Mouse (Mus musculus) spleen, embryonic (tissue): ENCODE data around the gene Tmem123.

Experiments used
- CTCF ChIA-PET: fragments of 350-600 bp; sonication (Branson Sonifier 250); formaldehyde crosslinking; loops from one replicate; lab custom pipeline; 2022; lab: Charles Lee

Gene Tmem123

DNA sequence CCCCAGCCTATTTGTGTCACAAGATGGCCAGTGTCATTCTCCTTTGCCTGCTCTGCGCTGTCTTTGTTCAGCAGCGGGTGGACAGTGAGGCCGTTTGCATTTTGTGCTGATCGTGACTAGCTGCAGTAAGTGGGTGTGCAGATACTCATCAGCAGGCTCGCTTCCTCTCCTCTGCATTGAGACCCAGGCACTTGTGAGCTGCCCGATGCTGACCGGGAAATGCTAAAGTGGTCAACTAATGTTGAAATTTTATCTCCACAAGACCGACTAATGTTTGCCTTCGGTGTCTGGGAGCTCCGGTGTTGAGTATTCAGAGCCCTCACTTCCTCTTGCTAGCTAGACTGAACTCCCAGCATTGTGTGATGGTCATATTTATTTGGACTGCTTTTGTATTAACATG, 10.7 kb downstream of the Tmem123 start:
- CTCF ChIA-PET, result no interaction called here

DNA sequence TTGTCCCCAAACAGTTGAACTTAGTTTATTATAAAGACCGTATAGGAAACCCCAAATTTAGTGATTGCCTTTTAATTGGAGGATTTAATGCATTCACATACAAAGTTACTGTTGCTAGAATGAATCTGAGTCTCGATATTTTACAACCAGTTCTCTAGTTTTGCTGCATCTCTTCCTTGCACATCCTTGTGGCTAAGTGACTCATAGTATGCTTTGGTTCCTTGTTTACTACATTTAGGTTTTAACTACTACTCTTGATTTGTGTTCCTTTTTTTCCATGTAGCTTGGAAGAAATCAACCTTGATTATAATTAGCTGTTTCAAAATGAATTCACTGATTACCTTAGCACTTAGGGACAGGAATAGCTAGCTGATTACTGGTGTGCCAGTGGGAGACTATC, 11.2 kb downstream of the Tmem123 start:
- CTCF ChIA-PET, result no interaction called here

DNA sequence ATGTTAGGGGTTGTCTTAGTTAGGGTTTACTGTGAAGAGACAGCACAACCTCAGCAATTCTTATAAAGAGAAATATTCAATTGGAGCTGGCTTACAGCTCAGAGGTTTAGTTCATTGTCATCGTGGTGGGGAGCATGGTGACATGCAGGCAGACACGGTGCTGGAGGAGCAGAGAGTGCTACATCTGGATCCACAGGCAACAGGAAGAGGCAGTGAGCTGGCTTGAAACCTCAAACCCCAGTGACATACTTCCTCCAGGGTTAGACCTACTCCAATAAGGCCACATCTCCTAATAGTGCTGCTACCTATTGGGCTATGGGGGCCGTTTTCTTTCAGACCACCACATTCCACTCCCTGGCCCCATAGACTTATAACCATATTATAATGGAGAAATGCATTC, 12.1 kb downstream of the Tmem123 start:
- CTCF ChIA-PET, result interaction anchor here (1.2 kb wide), 1 partner anchor 10 kb away, joined by 4 read pairs; no protein-coding TSS in a partner anchor

DNA sequence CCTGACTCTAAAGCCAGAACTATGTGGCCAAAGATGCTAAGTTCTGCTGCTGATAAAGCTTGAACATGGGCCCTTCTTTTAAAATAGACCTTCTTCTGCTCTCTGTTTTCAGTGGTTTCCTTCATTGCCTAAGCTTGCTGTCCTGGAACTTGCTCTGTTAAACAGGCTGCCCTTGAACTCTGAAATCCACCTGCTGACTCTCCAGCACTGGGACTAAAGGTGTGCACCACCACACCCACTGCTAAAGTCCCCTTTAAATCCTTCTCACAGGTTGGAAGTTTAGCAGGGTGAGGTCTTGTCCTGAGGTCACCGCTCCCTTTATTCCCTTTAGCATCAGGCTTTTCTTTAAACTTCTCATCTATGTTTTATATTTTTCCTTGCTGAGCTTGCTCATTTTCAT, 13.1 kb downstream of the Tmem123 start:
- CTCF ChIA-PET, result interaction anchor here (1.2 kb wide), 1 partner anchor 9 kb away, joined by 4 read pairs; no protein-coding TSS in a partner anchor

DNA sequence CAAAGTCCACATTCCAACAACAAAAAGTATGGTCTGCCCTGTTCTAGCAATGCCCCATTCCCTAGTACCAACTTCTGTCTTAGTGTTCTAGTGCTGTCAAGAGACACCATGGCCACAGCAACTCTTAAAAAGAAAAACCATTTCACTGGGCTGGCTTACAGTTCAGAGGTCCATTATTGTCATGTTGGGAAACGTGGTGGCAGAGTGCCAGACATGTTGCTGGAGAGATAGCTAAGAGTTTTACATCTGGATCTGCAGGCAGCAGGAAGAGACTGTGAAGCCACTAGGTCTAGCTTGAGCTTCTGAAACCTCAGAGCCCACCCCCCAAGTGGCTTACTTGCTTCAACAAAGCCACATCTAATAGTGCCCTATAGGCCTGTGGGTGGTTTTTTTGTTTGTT, 13.8 kb downstream of the Tmem123 start:
- CTCF ChIA-PET, result no interaction called here

DNA sequence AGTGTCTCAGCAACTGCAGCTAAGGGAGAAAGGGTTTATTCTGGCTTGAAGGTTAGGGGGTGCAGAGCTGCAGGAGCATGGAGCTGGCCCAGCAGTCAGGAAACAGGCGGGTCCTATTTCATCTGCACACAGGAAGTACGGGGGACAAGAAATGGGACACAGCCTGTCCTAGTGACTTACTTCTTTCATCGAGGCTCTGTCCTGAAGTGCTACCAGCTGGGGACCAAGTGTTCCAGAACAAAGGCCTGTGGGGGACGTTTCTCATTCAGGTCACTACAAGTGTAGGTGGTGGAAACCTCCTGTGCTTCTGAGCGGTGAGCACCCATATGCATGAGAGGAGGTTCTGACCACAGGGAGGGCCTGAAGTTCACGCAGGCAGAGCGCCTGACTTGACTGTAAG, 14.9 kb downstream of the Tmem123 start:
- CTCF ChIA-PET, result no interaction called here

DNA sequence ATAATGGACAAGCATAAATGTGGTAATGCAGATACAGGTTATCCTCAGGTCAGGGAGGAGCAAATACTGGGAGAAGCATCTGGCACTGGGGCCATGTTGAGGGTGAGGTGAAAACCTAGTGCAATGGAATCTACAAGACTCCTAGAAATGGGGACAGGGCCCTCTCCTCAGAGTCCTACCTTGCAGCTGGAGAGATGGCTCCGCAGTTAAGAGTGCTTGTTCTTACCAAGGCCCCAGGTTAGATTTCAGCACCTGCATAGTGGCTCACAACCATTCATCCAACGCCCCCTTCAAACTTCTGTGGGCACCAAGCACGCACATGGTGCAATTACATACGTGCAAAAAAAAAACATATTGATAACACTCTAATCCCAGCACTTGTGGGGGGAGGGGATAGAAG, 15.9 kb downstream of the Tmem123 start:
- CTCF ChIA-PET, result interaction anchor here (0.6 kb wide), 1 partner anchor 189 kb away, joined by 3 read pairs; no protein-coding TSS in a partner anchor

DNA sequence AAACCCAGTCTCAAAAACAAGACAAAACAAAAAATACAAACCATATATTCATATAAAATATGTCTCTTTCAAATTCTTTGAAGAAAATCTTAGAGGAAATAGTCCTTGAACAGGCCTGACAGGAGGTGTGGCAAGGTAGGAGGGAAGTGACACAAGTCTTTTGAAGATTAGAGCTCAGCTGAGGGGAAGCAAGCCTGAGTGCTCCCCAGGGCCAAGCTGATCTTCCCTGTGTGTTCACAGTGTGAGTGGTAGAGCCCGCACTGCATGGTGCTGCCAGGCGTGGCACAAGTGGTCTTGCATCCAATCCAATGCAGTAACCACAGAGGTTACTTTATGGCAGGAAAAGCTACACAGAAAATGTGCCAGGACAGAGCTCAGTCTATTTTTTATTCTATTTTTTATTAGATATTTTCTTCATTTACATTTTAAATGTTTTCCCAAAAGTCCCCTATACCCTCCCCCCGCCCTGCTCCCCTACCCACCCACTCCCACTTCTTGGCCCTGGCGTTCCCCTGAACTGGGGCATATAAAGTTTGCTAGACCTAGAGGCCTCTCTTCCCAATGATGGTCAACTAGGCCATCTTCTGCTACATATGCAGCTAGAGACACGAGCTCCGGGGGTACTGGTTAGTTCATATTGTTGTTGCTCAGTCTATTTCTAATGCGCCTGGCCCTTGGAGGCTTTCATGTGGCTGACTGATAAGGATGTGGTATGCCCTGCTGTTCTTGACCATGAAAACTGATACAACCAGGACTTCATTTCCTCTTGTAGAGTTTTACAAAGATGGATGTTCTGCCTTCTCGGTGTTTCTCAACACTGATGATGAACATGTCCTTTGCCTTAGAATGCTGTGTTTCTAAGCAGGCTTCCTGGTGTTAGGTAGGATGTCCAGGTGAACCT, 16.7 kb downstream of the Tmem123 start:
- CTCF ChIA-PET, result interaction anchor here (0.6 kb wide), 1 partner anchor 189 kb away, joined by 3 read pairs; no protein-coding TSS in a partner anchor

DNA sequence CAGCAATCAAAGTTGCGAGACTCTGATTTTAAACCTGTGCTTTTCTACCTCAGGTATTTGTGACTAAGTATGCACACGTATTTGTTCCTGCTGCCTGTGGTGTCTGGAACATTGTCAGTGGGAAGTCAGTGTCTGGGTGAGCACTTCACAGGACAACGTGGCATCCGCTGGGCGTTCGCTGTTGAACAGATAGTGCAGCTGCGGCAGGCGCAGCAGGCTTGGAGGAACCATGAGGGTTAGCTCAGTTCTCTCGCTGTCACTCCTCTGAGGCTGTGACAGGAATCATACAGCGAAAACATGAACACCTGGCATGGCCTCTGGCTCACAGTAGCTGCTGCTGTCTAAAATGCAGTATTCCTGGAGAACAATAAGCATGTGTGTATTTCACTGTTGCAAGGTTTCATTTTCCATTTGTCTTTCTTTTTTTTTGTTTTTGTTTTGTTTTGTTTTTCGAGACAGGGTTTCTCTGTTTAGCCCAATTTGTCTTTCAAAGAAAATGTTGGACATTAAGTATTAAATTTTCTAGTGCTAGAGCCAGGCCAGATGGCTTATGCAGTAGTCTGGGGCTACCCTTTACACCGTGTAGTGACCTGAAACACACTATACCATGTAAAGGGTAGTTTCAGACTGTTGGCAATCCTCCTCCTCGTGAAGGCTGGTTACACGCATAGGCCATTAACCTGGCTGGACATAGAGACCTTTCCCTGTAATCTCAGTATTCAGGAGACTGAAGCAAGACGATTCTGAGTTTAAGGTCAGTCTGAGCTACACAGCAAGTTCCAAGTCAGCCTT, 20.2 kb downstream of the Tmem123 start:
- CTCF ChIA-PET, result interaction anchor here (0.6 to 0.7 kb wide), 3 partner anchors 52 to 351 kb away, joined by 3 to 6 read pairs (median 3); no protein-coding TSS in a partner anchor

DNA sequence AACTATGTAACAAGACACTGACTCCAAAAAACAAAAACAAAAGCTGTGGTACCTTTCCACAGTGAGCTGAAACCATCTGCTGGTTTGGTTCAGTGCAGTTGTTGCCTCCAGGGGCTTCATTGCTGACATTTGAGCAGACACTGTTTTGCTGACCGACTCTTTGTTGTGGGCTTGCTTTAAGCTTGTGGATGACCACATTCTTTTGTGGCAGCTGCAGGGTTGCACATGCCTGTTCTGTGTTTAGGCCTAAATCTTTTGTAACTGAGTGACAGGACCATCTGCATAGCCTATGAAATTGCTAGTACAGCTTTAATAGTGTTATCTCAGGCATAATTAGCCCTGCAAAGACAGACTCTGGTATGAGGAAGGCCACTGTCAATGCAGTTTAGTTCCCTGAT, 20.8 kb downstream of the Tmem123 start:
- CTCF ChIA-PET, result interaction anchor here (0.6 kb wide), 4 partner anchors 38 to 350 kb away, joined by 3 to 6 read pairs (median 4); no protein-coding TSS in a partner anchor

DNA sequence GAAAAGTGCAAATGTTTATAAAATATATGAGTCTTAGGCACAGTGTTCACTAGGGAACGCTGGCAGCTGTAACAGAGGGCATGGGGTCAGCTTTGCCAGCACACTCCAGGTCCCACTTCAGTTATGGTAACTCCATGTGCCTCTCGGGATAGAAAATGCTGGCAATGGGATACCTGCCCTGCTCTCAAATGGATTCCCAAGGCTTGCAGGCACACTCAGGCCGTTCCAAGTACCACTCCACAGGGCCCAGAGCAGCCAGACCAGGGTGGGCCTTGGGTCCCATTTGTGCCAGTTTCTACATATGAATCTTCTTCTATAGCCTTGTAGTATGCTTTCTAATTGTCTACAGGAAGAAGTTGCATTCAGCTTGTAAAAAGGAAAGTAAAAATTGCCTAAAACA, 21.6 kb downstream of the Tmem123 start:
- CTCF ChIA-PET, result interaction anchor here (0.6 to 1.3 kb wide), 3 partner anchors 9 to 71 kb away, joined by 3 to 5 read pairs (median 4); no protein-coding TSS in a partner anchor

DNA sequence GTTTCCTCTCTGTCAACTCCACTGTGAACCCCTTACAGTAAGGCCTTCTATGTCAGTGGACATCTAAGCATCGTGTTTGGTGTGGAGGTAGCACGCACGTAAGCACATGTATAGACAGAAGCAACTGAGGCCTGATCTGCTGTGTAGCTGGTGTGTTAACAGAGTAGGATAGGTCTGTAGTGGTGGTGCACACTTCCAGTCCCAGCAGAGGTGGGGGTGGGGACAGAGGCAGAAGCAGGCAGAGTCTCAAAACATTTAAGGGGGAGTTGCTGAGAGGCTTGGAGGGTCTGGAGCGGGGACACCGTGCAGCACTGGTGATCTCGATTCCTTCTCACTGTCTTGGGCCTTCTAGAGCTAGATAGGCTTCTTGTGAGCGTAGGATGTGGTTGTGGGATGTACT, 22.2 kb downstream of the Tmem123 start:
- CTCF ChIA-PET, result interaction anchor here (1.3 kb wide), 1 partner anchor 10 kb away, joined by 4 read pairs; no protein-coding TSS in a partner anchor

DNA sequence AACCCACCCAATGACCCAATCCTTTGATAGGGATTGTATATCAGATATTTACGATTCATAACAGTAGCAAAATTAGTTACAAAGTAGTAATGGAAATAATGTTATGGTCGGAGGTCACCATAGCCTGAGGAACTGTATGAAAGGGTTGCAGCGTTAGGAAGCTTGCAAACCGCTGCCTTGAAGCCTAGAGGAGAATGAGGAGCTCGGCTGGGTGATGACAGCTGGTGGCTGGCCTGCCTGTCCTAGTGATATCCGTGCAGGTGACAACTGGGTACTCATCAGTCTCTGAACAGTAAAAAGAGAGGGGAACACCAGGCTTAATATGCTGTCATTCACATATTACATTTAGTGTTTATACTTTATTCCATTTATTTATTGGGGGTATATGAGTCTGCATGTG, 24.6 kb downstream of the Tmem123 start:
- CTCF ChIA-PET, result no interaction called here

DNA sequence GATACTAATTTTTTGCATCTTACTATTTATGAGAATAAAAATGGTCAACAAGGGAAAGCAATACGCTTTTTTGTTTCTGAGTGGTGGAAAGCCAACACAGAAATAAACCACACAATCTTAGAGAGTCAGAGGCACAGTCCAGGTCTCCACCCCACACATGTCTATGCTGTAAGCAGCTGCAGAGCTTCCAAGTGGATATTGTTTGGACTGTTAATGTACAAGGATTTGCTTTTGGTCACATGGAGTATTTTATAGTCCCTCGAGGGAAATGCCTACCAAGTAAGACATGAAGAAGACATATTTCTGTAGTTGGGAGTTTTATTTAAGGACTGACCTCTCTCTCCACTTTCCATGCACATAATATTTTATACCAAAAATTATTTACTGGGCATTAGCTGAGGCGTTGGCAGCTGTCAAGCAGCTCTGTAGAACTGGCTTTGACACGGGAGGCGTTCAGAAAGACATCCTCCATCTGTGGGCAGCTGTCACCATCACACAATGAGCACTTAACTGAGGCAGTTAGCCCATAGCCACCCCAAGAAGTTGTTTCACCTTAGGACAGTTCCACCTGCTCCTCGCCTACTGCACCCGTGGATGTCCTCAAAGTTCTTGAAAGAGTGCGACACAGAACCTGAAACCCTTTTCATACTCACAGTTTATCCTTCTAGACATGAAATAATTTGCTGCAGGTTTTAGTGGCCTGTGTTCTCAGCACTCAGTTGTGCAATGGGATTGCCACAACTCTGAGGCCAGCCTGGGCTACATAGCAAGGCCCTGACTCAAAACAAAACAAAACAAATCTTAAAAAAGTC, 26.1 kb downstream of the Tmem123 start:
- CTCF ChIA-PET, result no interaction called here

DNA sequence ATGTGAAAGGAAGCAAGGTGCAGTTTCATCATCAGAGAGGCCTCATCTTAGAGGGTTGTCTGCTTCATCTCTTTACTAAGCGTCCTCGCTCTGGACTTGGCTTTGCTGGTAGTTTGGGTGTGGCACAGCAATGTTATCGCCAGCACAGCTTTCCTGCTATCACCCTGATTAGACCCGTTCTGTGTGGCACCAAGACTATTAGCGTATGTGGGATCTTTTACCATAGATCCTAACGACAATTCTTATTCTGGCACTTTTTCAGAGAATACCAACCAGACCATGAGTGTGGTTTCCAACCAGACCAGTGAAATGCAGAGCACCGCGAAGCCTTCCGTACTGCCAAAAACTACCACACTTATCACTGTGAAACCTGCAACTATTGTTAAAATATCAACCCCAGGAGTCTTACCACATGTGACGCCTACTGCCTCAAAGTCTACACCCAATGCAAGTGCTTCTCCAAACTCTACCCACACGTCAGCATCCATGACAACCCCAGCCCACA, 26.8 kb downstream of the Tmem123 start:
- CTCF ChIA-PET, result no interaction called here

DNA sequence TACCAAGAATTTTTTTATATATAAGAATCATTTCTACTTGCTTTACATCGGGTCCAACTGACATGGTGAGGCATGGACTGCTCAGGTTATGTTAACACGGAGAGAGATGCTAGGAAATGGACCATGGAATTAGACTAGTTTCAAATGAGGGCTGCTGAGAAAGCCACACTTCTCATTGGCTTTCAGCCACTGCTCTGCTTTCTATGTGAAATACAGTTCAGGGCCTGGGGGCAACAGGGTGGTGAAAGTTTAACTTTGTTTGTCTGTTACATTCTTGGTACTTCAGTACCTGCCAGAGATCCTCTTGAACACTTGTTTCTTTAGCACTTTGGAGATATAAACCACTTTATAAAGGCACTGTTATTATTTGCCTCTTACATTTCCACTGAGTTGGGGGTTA, 29.7 kb downstream of the Tmem123 start:
- CTCF ChIA-PET, result no interaction called here

DNA sequence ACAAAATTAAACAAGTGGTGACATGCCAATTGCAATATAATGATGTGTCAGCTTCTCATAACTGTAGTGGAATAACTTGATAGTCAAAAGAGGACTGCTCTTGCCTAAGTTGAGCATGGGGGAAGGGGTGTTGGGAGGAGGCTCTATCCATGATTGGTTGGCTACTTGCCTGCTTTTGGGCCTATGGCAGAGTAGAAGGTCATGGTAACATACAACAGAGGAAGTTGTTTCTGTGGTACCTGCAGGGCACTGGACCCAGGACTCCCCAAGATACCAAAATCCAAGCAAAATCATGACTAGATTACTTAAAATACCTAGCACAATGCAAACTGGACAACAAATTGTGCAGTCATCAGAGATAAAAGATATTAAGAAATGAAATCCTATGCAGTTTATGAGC, 31.7 kb downstream of the Tmem123 start:
- CTCF ChIA-PET, result no interaction called here

DNA sequence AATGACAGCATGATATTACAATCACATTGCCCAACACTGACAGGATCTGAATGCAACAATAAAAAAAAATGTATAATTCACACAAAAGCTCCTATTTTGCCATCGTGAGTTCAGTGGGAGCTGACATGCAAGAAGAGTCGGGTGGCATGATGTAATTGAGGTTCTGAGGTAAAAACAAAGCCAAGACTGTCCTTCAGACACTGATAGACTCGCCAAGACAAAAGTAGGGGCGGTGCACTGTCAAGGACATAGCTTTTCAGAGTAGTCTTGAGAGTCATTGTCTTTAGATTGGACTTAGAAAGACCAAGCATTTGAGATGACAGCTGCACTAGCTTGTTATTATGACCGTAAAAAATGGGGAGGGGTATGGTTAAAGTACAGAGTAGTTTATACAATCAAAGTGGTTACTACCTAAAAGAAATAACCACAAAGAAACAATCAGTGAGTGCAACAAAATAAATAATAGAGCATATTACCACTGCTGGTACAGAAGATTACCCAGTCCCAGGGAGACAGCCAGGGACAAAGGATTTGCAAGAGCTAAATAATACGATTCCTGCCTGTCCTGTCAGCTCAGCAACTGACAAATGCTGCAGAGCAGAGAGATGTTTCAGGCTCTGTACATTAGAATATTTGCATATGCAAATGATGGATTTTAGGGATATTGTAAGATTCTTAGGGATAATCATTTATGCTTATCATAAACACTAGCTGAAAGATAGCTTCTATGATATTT, 32.5 kb downstream of the Tmem123 start:
- CTCF ChIA-PET, result no interaction called here

DNA sequence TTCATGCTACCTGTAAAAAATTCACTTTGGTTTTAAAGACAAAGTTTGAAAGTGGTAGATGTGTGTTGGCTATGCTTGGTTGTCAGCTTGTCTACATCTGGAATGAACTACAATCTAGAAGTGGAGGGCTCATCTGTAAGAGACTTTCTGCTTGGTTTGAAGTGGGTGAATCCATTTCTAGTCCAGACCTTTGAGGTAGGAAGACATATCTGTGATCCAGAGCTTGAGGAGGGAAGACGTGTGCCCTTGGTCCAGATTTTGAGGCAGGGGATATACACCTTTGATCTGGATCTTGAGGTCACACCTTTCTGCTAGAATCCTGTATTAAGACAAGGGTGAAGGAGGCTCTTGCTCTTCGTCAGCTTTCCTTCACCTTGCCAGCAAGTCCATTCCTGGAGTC, 33.7 kb downstream of the Tmem123 start:
- CTCF ChIA-PET, result no interaction called here

DNA sequence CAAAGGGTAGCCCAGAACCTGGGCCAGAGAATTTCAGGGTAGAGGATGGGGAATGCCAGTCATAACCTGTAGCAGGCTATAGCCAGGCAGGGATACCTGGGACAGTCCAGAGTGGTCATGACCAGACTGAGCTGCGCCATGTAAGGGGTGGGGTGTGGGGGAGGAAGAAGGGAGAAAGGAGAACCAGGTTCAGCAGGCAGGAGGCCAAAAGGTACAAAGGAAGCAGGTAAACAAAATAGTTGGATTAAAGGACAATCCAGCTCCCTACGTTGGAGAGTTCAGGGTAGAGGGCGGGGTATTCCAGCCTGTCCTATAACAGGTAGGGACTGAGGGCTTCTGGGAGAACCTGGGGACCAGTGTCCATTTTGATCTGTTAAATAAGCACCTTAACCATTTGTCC, 34.7 kb downstream of the Tmem123 start:
- CTCF ChIA-PET, result no interaction called here
